Mouse (Mus musculus) c-Kit-negative CD71-positive TER-119-positive erythroid progenitor cells, embryonic 14.5 days (primary cell): ENCODE measurements around the gene 4930447C04Rik.

Experiments
- DNase-seq: peaks from one replicate; pipeline ENCODE4 v3.0.0-alpha.2; 2013; ENCODE audit warnings: low read depth, low spot score

The 4930447C04Rik gene

DNA sequence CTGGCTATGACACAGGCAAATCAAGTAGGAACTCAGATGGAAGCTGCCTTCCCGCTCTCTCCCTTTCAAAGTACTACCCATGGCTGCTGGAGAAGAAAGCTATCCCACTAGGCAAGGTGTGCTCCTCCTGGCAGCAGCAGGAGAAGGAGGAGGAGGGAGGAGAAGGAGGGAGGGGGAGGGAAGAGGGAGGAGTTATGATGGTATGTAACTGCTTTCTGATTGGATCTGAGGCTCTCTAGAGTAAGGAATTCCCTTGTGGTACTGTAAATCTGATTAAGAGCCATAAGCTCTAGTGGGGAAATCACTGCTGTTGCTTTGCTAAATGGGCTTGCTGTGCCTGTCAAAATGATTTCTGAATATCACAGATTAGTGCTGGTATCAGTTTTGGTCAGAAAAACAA is 99.1 kb downstream of the 4930447C04Rik start:
- no peak for DNase-seq

DNA sequence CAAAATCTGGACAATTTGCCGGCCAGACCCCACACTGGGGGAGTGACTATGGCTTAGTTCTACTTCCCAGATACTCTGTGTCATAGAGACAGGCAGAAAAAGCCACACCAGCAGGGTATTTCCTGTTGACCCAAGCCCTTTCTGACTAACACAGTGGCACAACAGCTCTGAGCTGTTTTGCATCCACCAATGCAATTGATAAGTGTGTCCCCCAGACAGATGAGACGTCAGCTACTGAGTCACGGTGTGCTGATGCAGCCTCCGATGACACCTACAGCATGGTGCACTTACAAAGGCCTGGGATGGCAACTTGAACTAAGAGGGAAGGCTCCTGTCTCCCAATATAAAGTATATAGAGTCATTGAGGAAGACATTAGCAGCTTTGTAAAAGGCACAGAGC is 103.3 kb downstream of the 4930447C04Rik start:
- no peak for DNase-seq

DNA sequence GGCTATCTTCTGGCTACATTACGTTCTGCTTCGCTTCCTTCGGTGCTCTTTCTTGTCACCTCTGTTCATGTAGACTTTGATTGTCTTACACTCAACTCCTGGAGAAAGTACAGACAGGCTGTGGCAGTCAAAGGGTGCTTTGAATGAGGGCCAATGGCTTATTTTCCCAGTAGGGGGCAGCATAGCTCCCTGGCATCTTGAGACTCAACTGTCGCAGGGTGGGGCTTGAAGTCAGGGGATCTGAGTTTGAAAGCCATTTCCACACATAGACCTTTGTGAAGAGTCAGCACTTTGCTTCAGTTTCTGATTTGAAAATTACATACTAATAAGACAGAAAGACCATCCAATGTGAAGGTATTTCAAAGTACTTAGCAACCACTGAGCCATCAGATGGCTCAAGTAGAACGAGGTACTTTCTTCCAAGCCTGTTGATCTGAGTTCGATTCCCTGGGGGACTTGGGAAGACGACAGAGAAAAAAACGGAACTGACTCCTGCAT is 105.0 kb downstream of the 4930447C04Rik start:
- DNase-seq: no peak

DNA sequence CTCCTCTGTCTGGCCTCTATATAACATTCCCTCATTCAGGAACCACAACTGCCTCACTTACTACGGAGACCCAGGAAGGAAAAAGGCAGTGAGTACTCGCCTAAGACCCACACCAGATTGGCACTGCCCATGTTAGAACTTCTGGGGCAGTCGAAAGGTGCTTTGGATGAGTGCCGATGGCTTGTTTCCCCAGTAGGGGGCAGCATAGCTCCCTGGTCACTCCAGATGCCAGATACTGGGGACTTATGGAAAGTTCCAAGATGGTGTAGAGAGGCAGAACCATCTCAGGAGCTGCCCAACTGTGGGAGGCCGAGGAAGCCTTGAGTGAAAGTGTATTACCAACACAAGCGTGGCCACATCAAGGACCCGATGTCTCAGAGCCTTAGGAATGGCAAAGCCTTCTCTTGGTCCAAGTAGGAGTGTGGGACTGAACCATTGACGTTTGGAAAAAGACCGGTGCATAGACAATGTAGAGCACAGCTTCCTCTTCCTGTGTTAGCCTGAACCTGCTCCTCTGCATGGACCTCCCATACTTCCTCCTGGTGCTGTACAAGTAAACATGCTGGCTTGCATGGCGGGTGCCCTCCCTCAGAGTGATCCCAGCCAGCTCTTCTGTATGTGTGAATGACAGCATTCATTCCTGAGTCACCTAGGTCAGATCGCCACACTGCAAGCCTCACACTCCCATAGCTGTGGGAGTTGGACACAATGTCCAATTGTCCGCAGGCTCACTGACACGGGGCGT is 105.6 kb downstream of the 4930447C04Rik start:
- peak; percentile 6 for DNase-seq

DNA sequence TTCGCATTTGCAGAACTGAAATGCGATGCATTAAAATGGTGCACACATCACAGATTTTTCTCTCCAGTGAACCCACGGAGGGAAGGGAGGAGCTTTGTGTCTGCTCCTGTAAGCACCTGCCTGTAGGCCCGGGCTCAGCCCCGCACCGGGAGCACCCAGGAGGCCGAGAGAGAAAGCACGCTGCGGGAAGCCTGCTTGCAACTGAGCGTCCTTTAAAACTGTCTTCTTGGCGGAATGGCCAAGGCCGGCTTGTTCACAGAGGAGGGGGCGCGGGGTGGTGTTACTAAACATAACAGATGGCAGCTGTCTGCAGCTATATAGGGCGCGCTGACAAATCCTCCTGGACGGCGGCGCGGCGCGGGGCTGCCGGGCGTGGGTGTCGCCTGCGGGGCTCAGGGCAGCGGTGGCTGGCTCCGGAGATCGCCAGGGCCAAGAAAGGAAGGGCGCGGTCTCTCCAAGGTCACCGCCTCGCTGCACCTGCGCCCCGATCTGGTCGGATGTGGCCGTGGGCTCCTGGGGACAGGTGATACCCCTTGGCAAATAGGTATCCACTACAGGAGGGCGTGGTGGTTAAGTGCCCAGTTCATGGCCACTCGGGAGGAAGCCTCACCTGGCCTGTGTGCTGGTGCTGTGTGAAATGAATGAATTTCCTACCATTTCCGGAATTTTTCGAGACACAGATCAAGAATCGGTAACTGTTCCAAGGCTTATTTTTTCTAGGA is 108.7 kb downstream of the 4930447C04Rik start:
- no peak for DNase-seq
